Mouse (Mus musculus): Measurements from ENCODE around the gene Plcg1. TPM values are rescaled to one million over a fixed set of nuclear protein-coding genes. Genes with fewer than 3 reads are reported as not detected.

Gene Plcg1
- 100 to 1,000 TPM; 103 to 121 (median 114) TPM for total RNA-seq (2022)

DNA sequence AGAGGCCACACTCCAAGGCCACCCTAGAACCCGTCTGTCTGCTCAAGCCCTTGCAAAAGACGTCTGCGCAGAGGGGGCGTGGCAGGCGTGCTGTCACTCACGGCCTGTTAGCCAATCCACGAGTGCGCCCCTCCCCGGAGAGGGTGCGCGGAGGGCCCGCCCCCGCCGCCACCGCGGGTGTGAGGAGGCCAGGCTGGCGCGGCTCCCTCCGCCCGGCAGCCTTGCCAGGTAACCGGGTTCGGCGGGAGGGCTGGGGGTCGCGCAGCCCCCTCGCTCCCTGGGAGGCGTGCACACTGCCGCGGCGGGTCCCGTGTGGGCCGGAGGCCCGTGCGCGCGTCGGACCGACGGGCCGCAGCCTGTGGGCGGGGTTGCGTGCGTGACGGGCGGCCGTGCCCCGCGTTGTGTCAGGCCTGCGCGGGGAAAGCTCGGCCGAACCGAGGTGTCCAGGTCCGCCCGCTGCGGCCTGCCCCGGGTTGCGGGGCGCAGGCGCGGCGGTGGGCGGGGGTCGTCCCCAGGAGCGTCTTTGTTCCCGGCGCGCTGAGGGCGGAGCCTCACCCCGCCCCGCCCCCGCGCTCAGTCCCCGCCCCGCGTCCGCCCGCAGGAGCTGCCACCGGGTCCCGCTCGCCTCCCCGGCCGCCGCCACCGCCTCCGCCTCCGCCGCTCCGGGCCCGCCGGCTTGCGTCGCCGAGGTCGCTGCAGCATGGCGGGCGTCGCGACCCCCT, at the start of gene Plcg1:
Plcg1 (plus strand) TSS at position 184 of the 722 bp plus-strand sequence.
- DNase-seq (ENCODE audit: low spot score in 2 of 2): peak; percentile 88 to 94

DNA sequence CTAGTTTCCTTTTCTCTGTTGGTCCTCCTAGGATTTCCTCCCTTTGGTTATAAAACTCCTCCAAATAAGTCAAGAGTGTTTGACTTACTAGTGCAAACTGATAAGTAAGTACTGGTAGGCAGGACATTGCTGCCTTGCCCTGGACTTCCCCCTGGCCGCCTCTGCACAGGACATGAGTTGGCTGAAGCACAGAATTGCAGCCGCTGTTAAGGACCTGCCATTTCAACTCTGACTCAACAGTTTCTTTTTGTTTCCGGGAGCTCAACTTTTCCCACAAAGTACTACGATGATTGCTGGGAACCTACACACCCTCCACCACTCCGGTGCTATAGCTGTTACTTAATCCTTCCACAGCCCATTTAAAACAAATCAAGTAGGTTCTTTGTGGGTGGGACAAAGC, 30.8 kb upstream of the Plcg1 start:
- no peak for DNase-seq (ENCODE audit: low spot score in 2 of 2)

DNA sequence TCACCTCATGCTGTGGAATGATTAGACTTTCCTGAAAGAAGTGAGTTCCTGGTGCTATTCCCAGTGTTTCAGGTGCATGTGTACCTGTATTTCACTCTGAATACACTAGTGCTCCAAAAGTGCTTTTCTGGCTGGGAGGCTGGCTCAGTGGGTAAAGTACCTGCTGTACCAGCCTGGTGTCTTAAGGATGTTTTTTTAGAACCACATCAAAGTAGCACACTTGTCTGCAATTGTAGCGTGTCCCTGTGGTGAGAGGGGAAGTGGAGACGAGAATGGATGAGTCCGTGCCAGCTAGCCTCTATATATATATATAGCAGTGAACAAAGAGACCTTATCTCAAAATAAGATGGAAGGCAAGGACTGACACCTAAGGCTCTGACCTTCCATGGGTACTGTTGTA, 29.5 kb upstream of the Plcg1 start:
- no peak for DNase-seq (ENCODE audit: low spot score in 2 of 2)

DNA sequence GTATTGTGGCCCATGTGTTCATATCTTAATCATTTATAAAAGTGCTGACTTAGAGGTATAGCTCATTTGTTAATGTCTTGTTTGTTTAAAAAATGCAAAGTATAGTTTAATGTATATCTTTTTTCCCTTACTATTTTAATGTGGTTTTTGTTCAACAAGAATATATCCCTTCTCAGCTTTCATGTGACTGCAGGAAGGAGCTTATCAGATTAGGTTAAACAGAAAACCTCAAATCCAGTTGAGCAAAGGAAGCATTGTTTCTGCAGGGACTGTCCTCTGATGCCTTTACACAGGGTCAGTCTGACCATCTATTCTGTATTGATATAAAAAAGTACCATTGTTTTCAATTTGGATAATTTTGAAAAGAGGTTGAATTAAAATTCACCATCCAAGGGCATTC, 28.3 kb upstream of the Plcg1 start:
- no peak for DNase-seq (ENCODE audit: low spot score in 2 of 2)

DNA sequence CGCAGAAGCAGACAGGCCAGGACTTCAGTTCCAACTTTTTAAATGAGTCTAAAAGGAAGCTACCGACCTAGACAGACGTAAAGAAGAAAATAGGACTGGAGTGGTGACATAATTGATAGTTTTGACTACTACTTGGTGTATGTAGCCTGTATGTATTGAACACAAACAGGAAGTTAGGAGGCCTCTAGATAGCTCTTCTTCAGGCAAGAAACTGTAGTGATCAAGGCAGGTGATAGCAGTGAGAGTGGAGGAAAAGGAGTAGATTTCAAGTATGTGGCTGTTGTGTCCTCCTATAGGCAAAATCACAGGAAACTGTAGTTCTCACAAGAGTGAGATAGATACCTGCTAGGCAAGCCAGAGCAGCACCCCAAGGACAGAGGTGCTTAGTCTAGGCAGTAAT, 23.4 kb upstream of the Plcg1 start:
- no peak for DNase-seq (ENCODE audit: low spot score in 2 of 2)

DNA sequence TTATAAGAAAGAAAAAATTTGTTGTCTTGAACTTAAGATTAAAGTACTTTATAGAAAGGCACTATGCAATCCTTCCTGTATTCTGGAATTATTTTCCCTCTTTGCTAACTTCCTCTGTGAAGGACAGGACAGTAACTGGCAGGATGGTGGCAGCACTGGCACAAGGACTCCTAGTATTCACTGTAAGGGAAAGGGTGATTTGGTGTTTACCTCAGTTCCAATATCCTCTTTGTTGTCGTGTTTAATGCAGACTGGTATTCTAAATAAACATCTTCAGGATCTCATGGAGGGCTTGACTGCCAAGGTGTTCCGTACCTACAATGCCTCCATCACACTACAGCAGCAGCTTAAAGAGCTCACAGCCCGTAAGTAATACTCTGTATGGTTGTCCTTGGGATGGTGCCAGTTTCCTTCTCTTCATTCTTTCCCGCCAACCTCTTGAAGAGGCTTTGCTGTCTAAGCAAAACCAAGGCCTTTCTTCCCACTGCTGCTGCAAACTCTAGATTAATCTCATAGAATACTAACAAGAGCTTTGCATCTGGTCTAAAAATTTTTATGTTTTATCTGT, 15.6 kb upstream of the Plcg1 start:
- DNase-seq (ENCODE audit: low spot score in 2 of 2): no peak

DNA sequence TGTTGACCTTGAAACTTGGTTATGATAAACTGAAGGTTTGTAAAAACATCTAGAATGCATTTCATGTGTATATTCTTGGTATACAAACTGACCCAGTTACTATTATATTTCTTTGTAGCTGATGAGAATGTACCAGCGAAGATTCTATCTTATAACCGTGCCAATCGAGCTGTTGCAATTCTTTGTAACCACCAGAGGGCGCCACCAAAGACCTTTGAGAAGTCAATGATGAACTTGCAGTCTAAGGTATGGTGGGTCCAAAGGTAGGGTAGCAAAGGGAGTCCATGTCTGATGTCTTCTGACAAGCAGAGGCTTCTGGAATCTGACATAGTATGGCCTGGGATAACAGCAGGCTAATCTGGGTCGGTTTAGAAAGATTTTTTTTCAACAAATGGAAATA, 13.8 kb upstream of the Plcg1 start:
- no peak for DNase-seq (ENCODE audit: low spot score in 2 of 2)

DNA sequence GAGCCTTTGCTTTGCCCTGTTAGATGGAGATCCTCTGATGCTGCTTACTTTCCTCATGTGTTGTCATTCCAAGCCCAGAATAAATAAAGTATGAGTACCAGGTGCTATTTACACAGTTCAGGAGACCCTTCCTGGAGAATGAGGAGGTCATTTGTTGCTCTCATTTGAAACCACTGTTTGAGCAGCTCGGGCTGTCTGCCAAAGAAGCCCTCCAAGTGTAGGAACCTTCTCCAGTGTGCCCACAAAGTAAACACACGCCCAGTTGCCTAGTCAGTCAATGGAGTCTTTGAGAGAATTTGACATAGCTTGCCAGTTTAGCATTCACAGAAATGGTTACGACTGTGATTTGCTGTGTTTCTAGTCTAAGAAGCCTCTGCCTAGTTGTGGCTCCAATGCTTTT, 12.3 kb upstream of the Plcg1 start:
- DNase-seq (ENCODE audit: low spot score in 2 of 2): no peak

DNA sequence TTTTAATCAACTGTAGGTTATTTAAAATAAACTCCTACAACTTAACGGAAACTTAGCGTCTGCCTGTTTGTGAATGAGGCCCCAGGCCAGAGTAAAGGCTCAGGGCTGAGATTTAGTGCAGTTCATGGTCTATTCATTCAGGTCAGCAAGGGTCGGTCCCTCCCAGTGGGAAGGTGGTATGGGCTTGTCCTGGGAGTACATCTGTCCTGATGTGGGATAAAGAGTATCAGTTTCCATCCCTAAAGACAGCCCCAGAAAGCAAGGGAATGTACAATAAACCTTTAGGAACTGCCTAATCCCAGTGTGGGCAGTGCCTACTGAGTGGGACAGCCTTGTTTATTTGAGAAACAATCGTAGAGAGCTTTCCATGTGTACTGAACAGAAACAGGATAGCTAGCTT, 8.4 kb upstream of the Plcg1 start:
- no peak for DNase-seq (ENCODE audit: low spot score in 2 of 2)

DNA sequence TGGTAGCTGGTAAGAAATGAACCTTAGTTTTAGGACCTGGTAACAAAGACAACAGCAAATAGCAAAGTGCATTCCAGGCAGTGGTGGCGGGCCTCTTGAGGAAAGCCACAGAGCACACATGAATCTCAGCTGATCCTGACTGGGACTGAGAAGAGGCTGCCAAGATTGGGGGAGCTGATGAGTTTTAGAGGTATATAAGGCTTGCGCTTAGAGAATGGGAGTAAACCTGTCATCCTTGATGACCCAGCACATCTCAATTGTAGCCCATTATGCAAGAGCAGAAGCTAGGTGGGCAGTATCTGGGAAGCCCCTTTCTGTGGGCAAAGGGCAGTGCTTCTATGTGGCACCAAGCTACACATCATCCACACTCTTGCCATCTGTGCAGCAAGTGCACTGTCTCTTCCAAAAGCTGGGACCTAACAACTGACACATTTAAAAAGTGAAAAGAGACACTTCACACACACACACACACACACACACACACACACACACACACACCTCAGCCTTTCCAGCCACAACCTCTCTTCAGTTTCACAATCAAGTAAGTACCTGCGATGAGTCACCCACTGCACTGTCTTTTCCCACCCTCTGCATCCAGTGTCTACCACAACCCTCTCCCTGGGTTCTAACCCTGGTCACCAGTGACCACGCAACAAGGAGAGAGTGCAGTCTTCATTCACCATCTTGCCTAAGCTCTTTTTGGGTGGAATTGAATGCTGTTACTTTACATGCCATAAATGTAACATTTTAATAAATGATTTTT, 7.3 kb upstream of the Plcg1 start:
- no peak for DNase-seq (ENCODE audit: low spot score in 2 of 2)

DNA sequence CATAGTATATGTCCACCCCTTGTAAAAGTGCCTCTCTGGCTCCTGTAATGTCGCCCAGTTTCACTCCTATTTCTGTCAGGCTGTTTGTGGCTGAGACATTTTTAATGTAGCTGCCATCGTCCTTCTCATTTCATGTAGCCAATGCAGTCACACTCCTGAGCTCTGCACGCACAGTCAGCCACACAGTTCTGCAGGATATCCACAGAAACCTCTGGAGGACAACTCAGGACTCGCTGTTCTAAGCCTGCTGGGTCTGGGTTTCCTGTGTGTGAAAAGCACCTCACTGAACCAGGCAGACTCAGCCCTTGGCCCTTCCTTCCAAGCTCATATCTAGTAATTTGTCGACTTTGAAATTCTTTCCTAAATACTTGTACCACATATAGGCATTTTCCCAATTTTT, 6.6 kb upstream of the Plcg1 start:
- no peak for DNase-seq (ENCODE audit: low spot score in 2 of 2)

DNA sequence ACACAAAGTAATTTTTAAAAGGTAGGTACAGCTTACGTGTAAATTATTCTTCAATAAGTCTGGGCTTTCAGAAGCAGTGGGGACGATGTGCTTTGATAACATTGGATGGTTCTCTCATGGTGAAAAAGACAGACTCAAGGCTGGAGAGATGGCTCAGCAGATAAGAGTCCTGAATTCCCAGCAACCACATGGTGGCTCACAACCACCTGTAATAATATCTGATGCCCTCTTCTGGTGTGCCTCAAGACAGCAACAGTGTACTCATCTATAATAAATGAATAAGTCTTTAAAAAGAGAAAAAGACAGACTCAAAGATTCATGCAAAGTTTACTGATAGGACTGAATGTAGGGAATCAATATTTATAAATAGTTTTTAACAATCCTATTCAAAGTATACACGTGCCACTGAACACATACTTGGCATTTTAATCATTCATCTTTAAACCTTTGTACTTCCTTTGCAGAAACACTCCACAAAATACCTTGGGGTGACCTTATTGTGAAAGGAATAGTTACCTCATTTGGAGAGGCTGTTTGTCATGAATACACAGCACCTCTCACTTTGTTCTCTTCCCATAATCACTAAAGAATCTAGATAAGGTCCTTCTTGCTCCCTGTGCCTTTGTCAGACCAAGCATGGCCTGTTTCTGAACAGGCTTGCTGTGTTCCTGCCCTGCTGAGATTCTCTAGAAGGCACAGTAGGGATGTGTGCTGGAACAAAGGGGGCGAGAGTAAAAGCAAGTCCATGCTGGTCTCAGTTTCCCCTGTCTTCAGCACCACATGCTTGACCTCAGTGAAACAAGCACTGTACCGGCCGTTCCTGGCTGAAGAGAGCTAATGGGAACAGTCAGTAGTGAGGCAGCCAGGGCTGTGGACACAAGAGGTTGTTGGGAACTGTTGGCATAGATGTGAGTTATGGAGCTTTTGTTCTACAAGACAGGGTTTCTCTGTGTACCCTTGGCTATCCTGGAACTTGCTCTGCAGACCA, 4.9 kb upstream of the Plcg1 start:
- DNase-seq (ENCODE audit: low spot score in 2 of 2): peak in 1 of 2 experiments; percentile 4

DNA sequence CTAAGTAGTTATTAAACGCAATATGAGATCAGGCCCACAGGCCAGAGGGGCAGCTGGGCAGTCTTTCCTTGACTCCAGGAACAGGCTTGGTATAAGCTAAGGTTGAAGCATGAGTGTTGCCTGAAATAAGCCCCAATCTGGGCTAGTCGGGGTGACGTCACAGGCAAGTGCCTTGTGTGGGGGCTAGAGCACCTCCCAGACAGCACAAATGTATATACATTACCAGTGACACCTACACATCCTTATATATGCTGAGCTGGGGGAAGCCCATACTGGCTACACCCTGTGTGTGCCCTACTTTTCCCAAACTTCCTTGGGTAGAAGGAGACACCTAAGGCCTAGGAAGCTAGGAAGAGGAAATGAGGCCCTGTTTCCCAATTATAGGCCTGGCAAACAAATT, 2.1 kb upstream of the Plcg1 start:
- DNase-seq (ENCODE audit: low spot score in 2 of 2): peak in 1 of 2 experiments; percentile 79

DNA sequence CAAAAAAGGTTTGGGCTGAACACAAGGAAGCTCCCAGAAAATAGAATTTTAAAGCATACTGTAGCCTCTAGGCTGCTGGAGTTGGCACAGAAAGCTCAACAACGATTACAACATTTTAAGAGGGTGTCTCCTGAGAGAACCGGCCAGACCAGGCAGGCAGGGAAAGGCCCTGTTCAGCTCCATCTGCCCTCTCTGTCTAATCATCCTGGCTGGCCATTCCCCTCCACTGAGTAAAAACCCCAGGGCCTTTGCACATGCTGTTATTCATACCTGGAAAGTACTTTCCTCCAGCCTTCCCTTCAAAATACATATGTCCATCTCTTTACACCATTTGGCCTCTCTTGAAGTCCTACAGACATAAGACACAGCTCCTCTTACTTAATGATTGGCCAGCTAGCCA, 1.7 kb upstream of the Plcg1 start:
- no peak for DNase-seq (ENCODE audit: low spot score in 2 of 2)

DNA sequence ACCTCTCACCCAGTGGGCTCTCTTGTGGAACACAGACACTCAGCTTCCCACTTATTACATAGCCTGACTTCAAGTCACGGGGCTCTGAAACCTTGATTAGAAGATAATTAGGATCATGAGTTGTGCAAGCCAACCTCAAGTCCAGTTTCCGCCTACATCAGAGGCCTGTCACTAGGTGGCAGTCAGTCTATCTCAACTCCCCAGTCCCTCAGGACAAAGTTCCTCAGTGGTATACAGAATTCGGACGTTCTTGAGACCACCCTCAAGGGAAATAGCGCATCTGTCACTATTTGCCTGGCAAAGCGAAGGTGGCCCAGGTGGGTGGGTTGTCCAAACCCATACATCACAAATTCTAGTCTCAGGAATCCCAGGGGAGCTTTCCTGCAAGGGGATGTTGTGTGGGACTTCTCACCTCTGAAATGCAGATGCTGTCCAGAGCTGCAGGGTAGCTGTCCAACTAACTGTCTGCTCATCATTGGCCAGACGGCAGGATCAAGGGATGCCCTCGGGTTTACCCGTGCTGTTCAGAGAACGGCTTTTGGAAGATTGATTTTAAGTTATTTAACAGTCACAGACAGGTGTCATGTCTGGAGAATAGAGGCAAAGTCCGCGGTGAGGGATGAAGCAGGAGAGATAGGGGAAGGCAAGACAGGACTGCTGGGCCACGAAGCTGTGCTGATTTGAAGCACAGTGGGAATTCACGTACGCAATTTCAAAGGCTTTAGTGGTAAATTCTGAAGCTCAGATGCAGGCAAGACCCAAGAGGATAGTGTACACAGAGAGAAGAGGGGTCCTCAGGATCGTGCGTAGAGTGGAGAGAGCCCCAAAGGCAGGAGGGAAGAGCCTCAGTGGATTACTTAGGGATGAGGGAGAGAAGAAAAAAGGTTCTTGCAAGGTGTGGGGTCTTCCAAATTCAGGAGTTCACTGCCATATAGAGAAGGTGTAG, 976 bp upstream of the Plcg1 start:
- DNase-seq (ENCODE audit: low spot score in 2 of 2): no peak

DNA sequence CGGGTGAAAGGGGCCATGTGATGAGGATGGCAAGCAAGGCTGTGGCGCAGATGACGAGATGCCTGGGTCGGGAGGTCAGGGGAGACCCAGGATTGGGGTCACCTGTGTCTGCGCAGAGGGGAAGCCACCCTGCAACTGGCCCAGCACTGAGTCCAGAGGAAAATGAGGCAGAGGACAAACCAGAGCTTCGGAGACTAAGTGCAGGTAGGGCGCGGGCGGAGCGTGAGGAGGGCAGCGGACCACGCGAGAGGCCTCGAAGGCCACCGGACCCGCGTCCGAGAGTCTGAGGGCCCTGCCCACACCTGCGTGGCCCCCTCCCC, 343 bp upstream of the Plcg1 start:
- no peak for DNase-seq (ENCODE audit: low spot score in 2 of 2)

DNA sequence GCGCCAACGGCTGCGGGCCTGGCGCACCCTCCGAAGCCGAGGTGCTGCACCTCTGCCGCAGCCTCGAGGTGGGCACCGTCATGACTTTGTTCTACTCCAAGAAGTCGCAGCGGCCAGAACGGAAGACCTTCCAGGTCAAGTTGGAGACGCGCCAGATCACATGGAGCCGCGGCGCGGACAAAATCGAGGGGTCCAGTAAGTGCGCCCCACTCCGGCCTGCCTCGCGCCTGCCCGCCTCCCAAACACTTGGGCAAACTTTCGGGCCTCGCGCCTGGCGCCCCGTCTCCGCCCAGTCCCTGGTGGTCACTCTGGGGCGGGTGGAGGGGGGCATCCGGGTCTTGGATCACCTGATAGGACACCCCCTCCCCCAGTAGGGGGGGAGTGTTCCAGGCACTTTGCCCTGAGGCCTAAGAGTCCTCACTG, 750 bp downstream of the Plcg1 start:
- DNase-seq (ENCODE audit: low spot score in 2 of 2): peak; percentile 40 to 61

DNA sequence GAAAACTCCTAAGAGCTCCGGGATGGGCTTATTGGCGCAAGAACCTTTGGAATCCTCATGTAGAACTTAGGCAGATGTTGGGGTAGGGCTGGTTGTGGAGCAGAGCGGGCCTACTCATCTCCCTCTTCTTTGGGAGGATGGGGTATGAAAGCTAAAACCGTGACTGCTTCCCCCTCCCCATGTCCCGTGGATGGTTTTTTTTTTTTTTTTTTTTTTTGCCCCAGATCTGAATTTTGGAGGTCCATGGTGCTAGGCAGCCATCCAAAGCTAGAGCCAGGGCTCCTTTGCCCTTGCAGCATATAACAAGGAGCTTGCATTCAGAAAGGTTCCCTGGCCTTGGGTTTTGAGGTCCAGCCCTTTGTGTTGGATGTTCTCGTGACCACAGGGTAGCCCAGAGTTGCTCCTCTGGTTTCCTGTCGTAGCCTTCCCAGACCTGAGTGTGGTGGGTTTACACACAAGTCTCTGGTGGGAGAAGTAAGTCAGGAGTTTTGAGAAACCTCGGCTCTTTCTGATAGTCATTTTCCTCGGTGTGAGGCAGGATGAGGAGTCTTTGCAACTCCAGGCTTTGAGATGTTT, 1.4 kb downstream of the Plcg1 start:
- no peak for DNase-seq (ENCODE audit: low spot score in 2 of 2)

DNA sequence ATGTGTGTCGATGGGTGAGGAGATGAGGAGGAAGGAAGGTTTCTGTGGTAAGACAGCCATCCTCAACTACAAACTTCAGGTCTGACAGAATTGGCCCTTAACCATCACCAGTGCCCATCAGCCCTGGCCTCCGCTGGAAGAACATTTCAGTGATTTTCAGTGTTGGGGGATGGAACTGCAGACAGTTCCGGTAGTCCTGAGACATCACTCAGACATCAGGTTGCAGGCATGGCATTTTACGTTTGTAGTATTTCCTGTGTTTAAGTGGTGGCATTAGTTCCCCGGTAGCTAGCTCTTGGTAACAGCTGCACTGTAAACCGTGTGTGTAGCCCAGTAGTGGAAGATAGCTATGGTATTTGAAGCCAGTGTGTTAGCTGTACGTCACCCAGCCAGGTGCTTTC, 2.0 kb downstream of the Plcg1 start:
- no peak for DNase-seq (ENCODE audit: low spot score in 2 of 2)

DNA sequence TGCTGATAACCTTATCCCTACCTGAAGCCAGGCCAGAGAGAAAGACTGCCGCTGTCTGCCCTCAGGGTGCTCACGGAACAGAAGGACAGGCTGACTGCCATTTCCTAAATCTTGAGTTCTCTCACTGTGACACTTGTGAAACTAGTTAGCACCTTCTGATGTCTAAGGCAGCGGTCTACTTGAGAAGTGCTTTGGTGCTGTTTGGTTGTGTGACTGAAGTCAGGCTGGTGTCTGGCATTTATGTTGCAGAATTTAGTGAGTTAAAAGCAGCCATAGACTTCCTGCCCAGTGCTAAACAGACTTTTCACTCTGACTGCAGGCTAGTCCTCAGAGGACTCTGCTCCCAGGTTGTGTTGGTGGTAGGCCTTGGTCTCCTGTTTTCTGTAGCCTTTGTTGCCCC, 3.2 kb downstream of the Plcg1 start:
- no peak for DNase-seq (ENCODE audit: low spot score in 2 of 2)
